Mouse (Mus musculus) gastrocnemius, postnatal 14 days (tissue): ENCODE results near the gene Ap3d1. TPM values are rescaled to one million over a fixed set of nuclear protein-coding genes. Genes with fewer than 3 reads are reported as not detected.

Experiments
- DNase-seq: peaks from one replicate; pipeline ENCODE4 v3.0.0; 2021; ENCODE audit warnings: mixed read lengths
- intact Hi-C: fragments of 180-260 bp; cut with DNase I; formaldehyde crosslinking; loops from one replicate; pipeline ENCODE4 v1.15.1; 2025; ENCODE audit warnings: low total_unique reads
- total RNA-seq, 2 experiments: library from RNA; stranded (reverse); gene quantifications; 2 replicates each; pipeline ENCODE4 v1.2.3; 2021

Ap3d1 gene
- total RNA-seq, 2 experiments from 2014 or later, result 23.7 to 25.2 TPM

DNA sequence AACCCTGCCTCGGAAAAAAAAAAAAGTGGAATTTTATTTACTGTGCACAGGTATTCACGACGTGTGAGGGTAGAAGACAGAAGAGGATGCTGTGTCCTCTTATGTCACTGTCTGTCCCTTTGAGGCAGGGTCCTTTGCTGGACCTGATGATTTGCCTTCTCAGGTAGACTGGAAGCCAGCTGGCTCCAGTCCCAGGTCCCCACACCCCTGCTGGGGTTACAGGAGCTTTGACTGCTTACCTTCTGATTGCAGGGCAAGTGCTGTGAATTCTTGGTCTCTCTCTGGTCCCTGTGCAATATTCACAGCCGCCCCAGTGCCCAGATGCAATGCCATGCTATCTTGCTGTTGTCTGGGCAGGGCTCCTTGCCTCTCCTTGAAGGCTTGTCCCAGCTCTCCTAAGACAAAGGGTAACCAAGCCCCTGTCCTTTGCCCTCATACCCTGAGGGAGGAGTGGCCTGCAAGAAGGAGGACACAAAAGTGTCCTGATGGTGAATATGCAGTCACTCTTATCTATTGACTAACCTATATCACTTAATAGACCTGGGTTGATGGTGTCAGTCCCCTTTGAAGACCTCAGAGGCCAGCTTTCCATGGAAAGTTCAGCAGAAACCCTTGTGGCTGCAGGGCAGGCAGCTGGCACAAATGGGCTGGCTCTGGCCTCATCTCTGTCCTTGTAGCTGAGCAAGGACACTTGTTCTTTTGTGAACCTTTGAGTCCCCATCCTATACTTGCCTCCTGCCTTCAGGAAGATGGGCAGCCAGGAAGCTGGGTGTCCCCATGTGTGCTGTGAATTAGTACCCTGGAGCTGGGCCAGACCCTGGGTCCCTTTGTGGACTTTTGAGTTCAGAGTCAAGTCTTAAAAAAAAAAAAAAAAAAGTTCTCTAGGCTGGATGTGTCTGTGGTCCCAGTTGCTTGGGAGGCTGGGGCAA is 18.8 kb upstream of the Ap3d1 start:
- intact Hi-C loops, result no loop called here
- no peak for DNase-seq

DNA sequence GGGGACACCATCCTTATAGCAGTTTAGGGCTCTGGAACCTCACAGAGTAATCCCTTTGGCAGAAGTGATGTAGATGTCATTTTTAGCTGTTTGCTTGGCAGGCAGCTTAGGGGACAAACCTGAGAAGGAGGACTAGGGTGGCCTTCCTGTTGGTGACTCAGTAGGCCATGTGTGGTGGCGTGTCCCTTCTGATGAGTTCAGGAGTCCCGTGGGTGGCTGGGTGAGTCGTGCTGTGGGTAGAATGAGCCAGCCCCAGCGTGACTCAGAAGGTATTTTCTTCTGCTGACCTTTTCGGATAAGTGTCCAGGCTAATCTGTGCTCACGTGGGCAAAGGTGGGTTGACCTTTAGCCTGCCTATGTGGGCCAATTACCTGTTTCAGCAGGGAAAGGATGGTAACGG is 16.6 kb upstream of the Ap3d1 start:
- no peak for DNase-seq
- intact Hi-C loops, result no loop called here

- intact Hi-C loops, result no loop called here
- DNase-seq, result peak; percentile 88
These were observed 15.7 kb upstream of the Ap3d1 start for GRCm38 (mm10) chr10:80757717-80758116.

GRCm38 (mm10) chr10:80756967-80757366 is 14.9 kb upstream of the Ap3d1 start:
- intact Hi-C loops, result no loop called here
- no peak for DNase-seq

DNA sequence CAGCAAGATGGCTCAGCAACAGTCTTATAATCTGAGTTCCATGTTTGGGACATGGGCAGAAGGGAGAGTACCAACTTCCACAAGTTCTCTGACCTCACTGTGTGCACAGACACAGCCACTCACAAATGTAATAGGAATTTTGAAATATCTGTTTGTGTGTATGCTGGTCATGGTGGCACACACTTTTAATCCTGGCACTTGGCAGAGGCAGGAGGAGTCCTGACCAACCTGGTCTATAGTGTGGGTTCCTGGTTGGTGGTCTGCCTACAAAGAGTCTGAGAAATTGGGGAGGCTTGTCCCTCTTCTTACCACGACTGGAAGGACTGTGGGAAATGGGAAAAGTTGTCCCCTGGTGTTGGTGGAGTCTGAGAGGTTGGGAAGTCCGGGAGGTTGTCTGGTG is 14.4 kb upstream of the Ap3d1 start:
- DNase-seq, result no peak
- intact Hi-C loops, result no loop called here

GRCm38 (mm10) chr10:80756099-80756498 is 14.0 kb upstream of the Ap3d1 start:
- intact Hi-C loops, result no loop called here
- DNase-seq, result no peak

DNA sequence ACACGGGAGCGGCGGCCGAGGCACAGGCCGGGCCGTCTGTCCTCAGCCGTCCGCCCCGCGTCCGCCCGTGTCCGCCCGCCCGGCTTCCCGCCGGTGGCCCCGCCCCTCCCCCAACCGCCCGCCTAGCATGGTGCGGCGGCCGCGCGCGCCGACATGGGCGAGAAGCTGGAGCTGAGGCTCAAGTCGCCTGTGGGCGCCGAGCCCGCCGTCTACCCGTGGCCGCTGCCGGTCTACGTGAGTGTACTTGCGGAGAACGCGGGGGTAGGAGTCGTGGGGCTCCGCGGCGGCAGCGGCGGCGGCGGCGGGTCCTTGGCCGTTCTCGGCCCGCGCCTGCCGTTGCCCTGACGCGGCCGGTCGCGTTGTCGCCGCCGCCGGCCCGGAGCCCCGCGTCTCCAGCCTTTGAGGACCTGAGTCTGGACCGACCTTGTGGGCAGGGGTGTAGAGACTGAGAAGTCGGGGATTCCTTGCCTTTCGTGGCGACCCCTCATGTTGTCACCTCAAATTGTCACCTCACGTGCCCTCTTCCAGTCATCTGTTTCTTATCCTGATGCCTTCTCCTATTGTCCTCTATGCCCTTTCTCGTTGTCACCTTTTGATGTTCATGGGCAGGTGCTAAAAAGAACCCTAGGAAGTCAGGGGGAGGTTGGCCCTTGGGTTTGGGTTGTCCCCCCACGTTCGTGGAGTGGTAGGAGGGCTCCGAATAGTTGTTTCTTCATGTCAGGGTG is 13.4 kb upstream of the Ap3d1 start:
- intact Hi-C loops, result no loop called here

DNA sequence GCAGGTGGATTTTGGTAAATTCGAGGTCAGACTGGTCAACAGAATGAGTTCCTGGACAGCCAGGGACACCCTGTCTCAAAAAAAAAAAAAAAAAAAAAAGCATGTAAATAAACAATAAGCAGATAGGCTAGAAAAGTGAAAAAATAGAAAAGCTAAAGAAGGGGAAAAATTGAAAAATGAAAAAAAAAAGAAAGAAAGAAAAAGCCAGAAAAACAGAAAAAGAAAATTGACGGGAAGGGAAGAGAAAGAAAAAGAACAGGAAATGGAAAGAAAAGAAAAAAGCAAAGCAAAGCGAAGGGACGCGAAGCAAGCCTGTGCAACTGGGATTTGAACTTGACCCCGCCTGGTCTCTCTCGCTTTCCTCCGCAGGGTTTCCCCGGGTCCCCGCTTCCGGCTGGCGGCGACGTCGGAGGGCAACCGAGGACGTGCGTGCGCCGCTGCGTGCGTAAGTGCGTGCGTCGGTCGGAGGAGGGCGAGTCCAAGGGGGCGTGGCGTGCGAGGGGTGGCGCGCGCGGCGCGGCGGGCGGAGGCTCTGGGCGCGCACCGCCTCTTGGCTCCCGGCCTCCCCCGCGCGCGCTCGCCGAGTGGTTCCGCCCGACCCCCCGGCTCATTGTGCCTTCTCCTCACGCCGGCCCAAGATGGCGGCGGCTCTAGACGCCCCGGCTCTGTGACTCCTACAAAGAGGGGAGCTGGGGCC is 12.7 kb upstream of the Ap3d1 start, which contains the start of gene Dot1l:
Gene Dot1l (plus strand): TSS at position 613 of the 697 bp plus-strand sequence.
- peak; percentile 99 for DNase-seq
- intact Hi-C loops, result no loop called here

More for the DNA sequence above, 13.4 kb upstream of the Ap3d1 start:
- peak; percentile 49 for DNase-seq

DNA sequence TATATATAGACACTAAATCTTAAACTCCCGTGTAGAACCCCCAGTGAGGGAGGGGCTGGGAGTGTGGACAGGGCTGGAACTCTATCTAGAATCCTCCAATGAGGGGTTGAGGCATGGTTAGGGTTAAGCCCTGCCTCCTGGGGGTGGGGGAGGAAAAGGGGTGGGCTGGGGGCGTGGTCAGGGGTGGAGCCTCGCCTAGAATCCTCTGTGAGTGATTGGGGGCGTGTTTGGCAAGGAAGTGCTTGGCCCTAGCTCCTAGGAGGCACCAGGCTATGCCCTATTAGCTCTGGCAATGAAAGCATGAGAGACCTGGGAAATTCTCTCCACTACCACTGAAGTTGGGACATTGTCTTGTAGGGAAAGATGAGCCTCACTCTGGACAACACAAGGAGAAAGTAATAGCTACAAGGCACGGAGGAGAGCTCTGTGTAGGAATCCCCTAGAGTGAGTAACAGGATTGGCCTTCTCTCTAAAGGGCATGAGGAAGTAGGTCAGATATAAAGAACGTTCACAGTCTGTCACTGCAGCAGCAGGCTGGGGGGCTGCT is 10.1 kb upstream of the Ap3d1 start:
- intact Hi-C loops, result no loop called here
- DNase-seq, result peak; percentile 90

DNA sequence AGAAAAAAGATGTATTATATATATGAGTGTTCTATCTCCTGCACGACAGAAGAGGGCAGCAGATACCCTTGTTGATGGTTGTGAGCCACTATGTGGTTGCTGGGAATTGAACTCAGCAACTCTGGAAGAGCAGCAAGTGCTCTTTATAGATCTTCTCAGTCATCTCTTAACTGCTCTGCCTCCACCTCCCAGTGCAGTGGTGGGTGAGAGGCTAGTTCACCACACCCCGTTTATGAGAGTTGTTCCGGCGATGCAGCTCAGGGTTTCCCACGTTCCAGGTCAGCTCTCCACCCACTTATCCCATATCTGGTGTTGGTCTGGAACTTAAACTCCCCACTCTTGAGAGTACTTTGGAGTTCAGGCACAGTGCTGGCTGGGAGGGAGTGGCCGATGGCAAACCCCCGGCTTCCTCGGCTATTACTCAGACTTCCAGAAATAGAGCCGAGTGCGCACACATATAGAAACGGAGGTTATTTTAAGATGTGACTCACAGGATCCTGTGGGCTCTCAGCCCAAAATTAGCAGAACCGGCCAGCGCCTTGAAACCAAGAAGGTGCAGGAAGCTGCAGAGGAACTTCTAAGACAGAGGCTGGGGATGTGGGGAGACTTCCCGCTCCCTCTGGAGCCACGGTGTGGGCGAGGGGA is 9.2 kb upstream of the Ap3d1 start:
- intact Hi-C loops, result no loop called here

DNA sequence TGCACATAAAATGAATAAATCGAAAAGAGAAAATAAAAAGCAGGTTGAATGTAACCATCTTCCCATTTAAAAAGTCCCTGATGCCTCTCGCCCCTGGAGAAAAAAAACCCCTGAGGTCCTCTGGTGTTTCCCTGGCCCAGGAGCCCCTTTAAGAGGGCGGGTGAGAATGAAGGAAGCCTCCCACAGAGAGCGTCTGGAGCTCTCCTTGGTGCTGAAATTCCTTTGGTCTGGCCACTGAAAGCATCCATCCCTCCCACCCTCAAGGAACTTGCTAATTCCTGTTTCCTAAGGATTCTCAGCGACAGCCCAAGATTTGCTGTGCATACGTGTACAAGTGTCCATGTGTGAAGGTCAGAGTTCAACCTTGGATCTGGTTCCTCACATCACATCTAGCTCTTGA is 6.5 kb upstream of the Ap3d1 start:
- intact Hi-C loops, result loop anchor here (2.0 to 5.0 kb wide), 2 partner anchors 44 to 128 kb away; no protein-coding TSS in a partner anchor
- peak; percentile 65 for DNase-seq

More for the DNA sequence above, 9.2 kb upstream of the Ap3d1 start:
- DNase-seq, result peak; percentile 74

DNA sequence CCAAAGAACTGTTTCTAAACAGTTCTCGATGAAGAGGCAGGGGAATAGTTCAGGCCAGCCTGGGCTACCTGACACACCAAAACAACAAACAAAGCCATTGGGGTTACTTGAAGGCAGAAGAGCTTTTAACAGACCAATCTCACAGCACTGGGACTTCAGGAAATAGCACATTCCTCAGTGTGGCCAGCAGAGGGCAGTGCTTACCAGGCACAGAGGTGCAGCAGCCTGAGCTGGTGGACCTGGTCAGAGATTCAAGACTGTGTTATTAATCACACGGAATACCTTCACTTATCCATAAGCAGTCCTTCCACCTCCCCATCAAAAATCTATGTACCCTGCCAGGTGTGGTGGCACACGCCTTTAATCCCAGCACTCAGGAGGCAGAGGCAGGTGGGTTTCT is 5.3 kb upstream of the Ap3d1 start:
- DNase-seq, result peak; percentile 81
- intact Hi-C loops, result loop anchor here (5.0 kb wide), 1 partner anchor 45 kb away; no protein-coding TSS in a partner anchor

DNA sequence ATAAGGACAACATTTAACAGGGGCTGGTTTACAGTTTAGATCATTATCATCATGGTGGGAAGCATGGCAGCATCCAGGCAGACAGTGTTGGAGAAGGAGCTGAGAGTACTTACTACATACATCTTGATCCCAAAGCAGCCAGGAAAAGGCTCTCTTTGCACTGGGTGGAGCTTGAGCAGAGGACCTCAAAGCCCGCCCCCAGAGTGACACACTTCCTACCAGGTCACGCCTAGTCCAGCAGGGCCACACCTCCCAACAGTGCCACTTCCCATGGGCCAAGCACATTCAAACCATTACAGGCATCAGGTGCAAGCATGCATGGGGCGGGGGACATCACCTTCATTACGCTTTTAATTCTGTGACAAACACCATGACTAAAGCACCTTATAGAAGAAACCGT is 2.2 kb upstream of the Ap3d1 start:
- peak; percentile 57 for DNase-seq
- intact Hi-C loops, result no loop called here

DNA sequence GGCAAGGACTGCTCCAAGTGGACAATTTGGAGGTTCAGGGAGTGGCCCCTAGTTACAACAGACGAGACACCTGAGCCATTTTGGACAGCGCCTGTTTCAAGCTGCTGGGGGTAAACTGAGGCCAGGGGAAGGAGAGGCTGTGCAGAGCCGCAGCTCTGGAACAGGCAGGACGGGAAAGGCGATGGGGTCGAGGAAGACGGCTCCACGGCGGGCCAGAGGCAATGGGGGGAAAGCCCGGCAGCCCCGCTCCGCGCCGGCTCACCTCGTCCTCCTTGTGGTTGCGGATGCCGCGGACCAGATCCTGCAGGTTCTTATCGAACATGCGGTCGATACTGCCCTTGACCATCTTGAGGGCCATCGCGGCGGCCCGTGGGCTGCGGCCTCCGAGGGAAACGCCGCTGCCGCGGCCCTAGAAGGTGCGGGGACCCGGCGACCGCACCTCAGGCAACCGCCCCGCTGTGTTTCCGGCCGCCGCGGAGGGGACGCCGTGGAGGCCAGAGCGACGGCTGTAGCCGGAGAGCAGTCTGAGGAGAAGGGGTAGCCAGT is 357 bp downstream of the Ap3d1 start:
- intact Hi-C loops, result no loop called here
- DNase-seq, result no peak

GRCm38 (mm10) chr10:80741146-80741545 is 918 bp downstream of the Ap3d1 start:
- intact Hi-C loops, result no loop called here
- no peak for DNase-seq

DNA sequence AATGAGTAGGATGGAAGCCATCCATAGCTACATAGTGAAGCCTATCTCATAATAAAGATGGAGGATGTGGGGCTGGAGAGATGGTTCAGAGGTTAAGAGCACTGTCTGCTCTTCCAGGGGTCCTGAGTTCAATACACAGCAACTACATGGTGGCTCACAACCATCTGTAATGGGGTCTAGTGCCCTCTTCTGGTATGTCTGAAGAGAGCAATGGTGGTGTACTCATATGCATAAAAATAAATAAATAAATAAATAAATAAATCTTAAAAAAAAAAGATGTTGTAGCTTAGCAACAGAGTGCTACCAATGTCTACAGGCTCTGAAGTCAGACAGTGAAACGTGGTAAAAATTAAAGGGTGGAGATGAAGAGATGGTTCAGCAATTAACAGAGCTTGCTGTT is 3.4 kb downstream of the Ap3d1 start:
- intact Hi-C loops, result no loop called here
- DNase-seq, result no peak

DNA sequence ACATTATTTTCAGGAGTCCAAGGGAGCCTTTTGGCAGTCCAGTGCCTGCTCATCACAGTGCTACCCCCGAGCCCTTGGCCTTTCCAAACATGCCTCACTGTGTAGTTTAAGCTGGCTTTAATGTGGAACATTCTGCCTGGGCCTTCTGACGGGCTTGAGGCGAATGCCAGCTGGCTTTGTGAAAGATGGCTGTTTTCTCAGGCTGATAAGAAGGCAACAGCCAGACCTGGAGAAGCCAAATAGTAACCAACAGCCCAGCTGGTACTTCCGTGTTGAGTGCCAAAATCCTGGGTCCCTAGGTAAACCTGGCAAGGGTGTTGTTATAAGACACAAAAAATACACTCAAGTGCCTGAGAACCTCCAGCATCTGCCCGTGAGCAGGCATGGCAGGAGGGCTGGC is 5.3 kb downstream of the Ap3d1 start:
- no peak for DNase-seq
- intact Hi-C loops, result no loop called here

DNA sequence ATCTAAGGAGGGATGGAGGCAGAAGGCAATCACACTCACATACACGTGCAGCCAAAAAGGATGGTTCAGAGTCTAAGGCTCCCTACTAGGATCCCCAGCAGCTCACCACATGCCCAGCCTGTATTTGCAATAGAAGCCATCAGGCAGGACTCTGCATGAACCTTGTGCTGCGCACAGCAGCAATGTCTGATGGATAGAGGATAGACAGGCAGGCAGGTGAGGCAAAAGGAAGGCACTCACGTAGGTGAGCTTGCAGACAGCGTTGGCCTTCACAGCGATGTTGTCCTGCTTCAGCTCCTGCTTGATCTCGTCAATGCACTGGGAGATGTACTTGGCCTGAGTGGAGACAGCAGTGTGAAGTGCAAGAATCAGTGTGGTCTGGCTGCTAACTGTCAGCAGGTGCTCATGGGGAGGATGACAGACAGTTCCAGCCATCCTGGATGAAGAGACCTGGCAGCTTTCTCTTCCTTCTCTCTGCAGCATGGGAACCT is 9.4 kb downstream of the Ap3d1 start:
- DNase-seq, result no peak
- intact Hi-C loops, result no loop called here
